Mouse (Mus musculus): ENCODE data around the gene Hspbp1.

The Hspbp1 gene

GRCm38 (mm10) chr7:4684632-4685417 is at the start of gene Hspbp1:
TSS of gene Hspbp1 (minus strand) at chr7:4685068.
- in situ Hi-C loops (cut with MboI, MseI), result loop anchor here in 1 of 2 experiments (5.0 kb wide), 1 partner anchor 52 kb away; no protein-coding TSS in a partner anchor

- in situ Hi-C loops (cut with MboI, MseI), result no loop called here
Observed at GRCm38 (mm10) chr7:4732968-4733392, 48.1 kb upstream of the Hspbp1 start.

- in situ Hi-C loops (cut with MboI, MseI), result no loop called here
Observed at GRCm38 (mm10) chr7:4731090-4731489, 46.2 kb upstream of the Hspbp1 start.

- in situ Hi-C loops (cut with MboI, MseI), result loop anchor here in 1 of 2 experiments (10.0 kb wide), 1 partner anchor 500 kb away; no protein-coding TSS in a partner anchor
Observed at GRCm38 (mm10) chr7:4725169-4725568, 40.3 kb upstream of the Hspbp1 start, which contains the start of gene Tmem150b. TSS of gene Tmem150b (minus strand) at chr7:4725249.

- in situ Hi-C loops (cut with MboI, MseI), result loop anchor here in 1 of 2 experiments (10.0 kb wide), 1 partner anchor 500 kb away; no protein-coding TSS in a partner anchor
Observed at GRCm38 (mm10) chr7:4724359-4724758, 39.5 kb upstream of the Hspbp1 start.

- in situ Hi-C loops (cut with MboI, MseI), result loop anchor here in 1 of 2 experiments (10.0 kb wide), 1 partner anchor 499 kb away; no protein-coding TSS in a partner anchor
Observed at GRCm38 (mm10) chr7:4723508-4723907, 38.6 kb upstream of the Hspbp1 start.

- in situ Hi-C loops (cut with MboI, MseI), result no loop called here
Observed at GRCm38 (mm10) chr7:4719276-4719675, 34.4 kb upstream of the Hspbp1 start.

GRCm38 (mm10) chr7:4716955-4717354 is 32.1 kb upstream of the Hspbp1 start:
- in situ Hi-C loops (cut with MboI, MseI), result no loop called here

- in situ Hi-C loops (cut with MboI, MseI), result loop anchor here in 1 of 2 experiments (5.0 kb wide), 1 partner anchor 185 kb away; no protein-coding TSS in a partner anchor
Observed at GRCm38 (mm10) chr7:4712594-4712993, 27.7 kb upstream of the Hspbp1 start.

GRCm38 (mm10) chr7:4705098-4705497 is 20.2 kb upstream of the Hspbp1 start:
- in situ Hi-C loops (cut with MboI, MseI), result no loop called here

GRCm38 (mm10) chr7:4703195-4703594 is 18.3 kb upstream of the Hspbp1 start:
- in situ Hi-C loops (cut with MboI, MseI), result no loop called here

- in situ Hi-C loops (cut with MboI, MseI), result no loop called here
Observed at GRCm38 (mm10) chr7:4702334-4702733, 17.5 kb upstream of the Hspbp1 start.

- in situ Hi-C loops (cut with MboI, MseI), result no loop called here
Observed at GRCm38 (mm10) chr7:4693004-4693403, 8.1 kb upstream of the Hspbp1 start.

GRCm38 (mm10) chr7:4690951-4691653 is 6.2 kb upstream of the Hspbp1 start:
- in situ Hi-C loops (cut with MboI, MseI), result no loop called here

- in situ Hi-C loops (cut with MboI, MseI), result no loop called here
Observed at GRCm38 (mm10) chr7:4690387-4690786, 5.5 kb upstream of the Hspbp1 start, which contains the start of gene Brsk1. TSS of gene Brsk1 (plus strand) at chr7:4690604.

- in situ Hi-C loops (cut with MboI, MseI), result loop anchor here in 1 of 2 experiments (5.0 kb wide), 1 partner anchor 53 kb away; no protein-coding TSS in a partner anchor
Observed at GRCm38 (mm10) chr7:4684203-4684602, 665 bp downstream of the Hspbp1 start.

- in situ Hi-C loops (cut with MboI, MseI), result loop anchor here in 1 of 2 experiments (5.0 kb wide), 1 partner anchor 54 kb away; no protein-coding TSS in a partner anchor
Observed at GRCm38 (mm10) chr7:4683307-4683706, 1.6 kb downstream of the Hspbp1 start.

GRCm38 (mm10) chr7:4675200-4675599 is 9.7 kb downstream of the Hspbp1 start:
- in situ Hi-C loops (cut with MboI, MseI), result no loop called here

- in situ Hi-C loops (cut with MboI, MseI), result no loop called here
Observed at GRCm38 (mm10) chr7:4674114-4674731, 10.6 kb downstream of the Hspbp1 start.

- in situ Hi-C loops (cut with MboI, MseI), result no loop called here
Observed at GRCm38 (mm10) chr7:4671956-4672355, 12.9 kb downstream of the Hspbp1 start.

GRCm38 (mm10) chr7:4670655-4671255 is 14.1 kb downstream of the Hspbp1 start:
- in situ Hi-C loops (cut with MboI, MseI), result no loop called here
